Mouse (Mus musculus) intestine, embryonic 16.5 days (tissue): Measurements from ENCODE around the gene Emg1. TPM values are rescaled to one million over a fixed set of nuclear protein-coding genes. Genes with fewer than 3 reads are reported as not detected.
A peak's percentile ranks its signal among the peaks of the same experiment; 100 is the strongest.

ENCODE experiments used
- ATAC-seq: fragments of 200-750 bp; cut with Nextera tagmentation; 2 replicates; pipeline ENCODE4 v1.8.0; 2017; ENCODE audit warnings: moderate TSS enrichment, moderate library complexity
- H3K27ac ChIP-seq: fragments of 300-500 bp; sonication (generic); 2 replicates; pipeline ENCODE4 v1.5.1; 2014; ENCODE audit warnings: mild to moderate bottlenecking, low read length
- H3K27me3 ChIP-seq: fragments of 300-500 bp; sonication (generic); replicated peaks from 2 replicates; pipeline ENCODE4 v1.6.1; 2014; ENCODE audit warnings: low read length, control low read depth, mixed read lengths; ENCODE audit not compliant: control insufficient read depth, insufficient read depth
- H3K36me3 ChIP-seq: fragments of 300-500 bp; sonication (generic); 2 replicates; pipeline ENCODE4 v1.6.1; 2014; ENCODE audit warnings: low read length, control low read depth; ENCODE audit not compliant: control insufficient read depth, insufficient read depth
- H3K4me1 ChIP-seq: fragments of 300-500 bp; sonication (generic); 2 replicates; pipeline ENCODE4 v1.6.1; 2014; ENCODE audit warnings: low read length, control low read depth, mixed read lengths; ENCODE audit not compliant: control insufficient read depth, insufficient read depth
- H3K4me2 ChIP-seq: fragments of 300-500 bp; sonication (generic); 2 replicates; pipeline ENCODE4 v1.6.1; 2014; ENCODE audit warnings: low read depth, low read length, control low read depth
- H3K4me3 ChIP-seq: fragments of 300-500 bp; sonication (generic); 2 replicates; pipeline ENCODE4 v1.5.1; 2014; ENCODE audit warnings: mild to moderate bottlenecking, low read length
- H3K9ac ChIP-seq: fragments of 300-500 bp; sonication (generic); 2 replicates; pipeline ENCODE4 v1.6.1; 2014; ENCODE audit warnings: low read depth, low read length
- H3K9me3 ChIP-seq: fragments of 300-500 bp; sonication (generic); 2 replicates; pipeline ENCODE4 v1.6.1; 2016; ENCODE audit warnings: low read length, control low read depth; ENCODE audit not compliant: control insufficient read depth
- WGBS: fragments of 180-500 bp; shearing (Covaris S2); extraction: QIAGEN DNeasy Blood & Tissue Kit; methylation state at CpG from one replicate; pipeline ENCODE4 v1.1.7; 2014; 5-methylcytosine and 5-hydroxymethylcytosine counted together
- polyA plus RNA-seq: library from polyadenylated mRNA; unstranded; fragments of >200 nt; fragmentation: Nextera tagmentation; extraction: Ambion mirVana; gene quantifications from 2 replicates; pipeline ENCODE4 v1.2.1, GENCODE M21; 2015

The Emg1 gene
- polyA plus RNA-seq, 1 experiment from 2014 or later = 222 TPM

GRCm38 (mm10) chr6:124731038-124731437, 19.1 kb upstream of the Emg1 start:
- Histone ChIP-seq H3K36me3 (no peaks in the 10 kb centered on the region), H3K4me1 (peaks cover 13% of the 10 kb centered on the region), H3K4me3 (no peak overlapping the region), H3K9ac (no peak overlapping the region), H3K9me3 (no peaks in the 10 kb centered on the region), H3K27me3 (no peaks in the 10 kb centered on the region), H3K4me2 (no peak overlapping the region), H3K27ac (no peak overlapping the region)
- WGBS = 88% methylated on average over 7 of the region's 7 CpGs
- no peak for ATAC-seq

- peaks cover 13% of the 10 kb centered on the region for H3K4me1 ChIP-seq
- H3K4me3 ChIP-seq = no peak overlapping the region
- ATAC-seq = no peak
- H3K27me3 ChIP-seq = no peaks in the 10 kb centered on the region
- H3K36me3 ChIP-seq = no peaks in the 10 kb centered on the region
- H3K9me3 ChIP-seq = no peaks in the 10 kb centered on the region
- H3K4me2 ChIP-seq = no peak overlapping the region
- 78% methylated on average over 8 of the region's 8 CpGs for WGBS
- H3K27ac ChIP-seq = no peak overlapping the region
- no peak overlapping the region for H3K9ac ChIP-seq
Observed at GRCm38 (mm10) chr6:124729850-124730705, 18.1 kb upstream of the Emg1 start.

GRCm38 (mm10) chr6:124728621-124729020, 16.6 kb upstream of the Emg1 start:
- Histone ChIP-seq H3K4me1 (peaks cover 13% of the 10 kb centered on the region), H3K27ac (no peak overlapping the region), H3K4me3 (no peak overlapping the region), H3K4me2 (no peak overlapping the region), H3K36me3 (no peaks in the 10 kb centered on the region), H3K9ac (no peak overlapping the region), H3K27me3 (no peaks in the 10 kb centered on the region), H3K9me3 (no peaks in the 10 kb centered on the region)
- 87% methylated on average over 10 of the region's 10 CpGs for WGBS
- ATAC-seq = no peak

- H3K4me1 ChIP-seq = peaks cover 10% of the 10 kb centered on the region; the same call in 1 of the 2 replicates
- no peaks in the 10 kb centered on the region for H3K36me3 ChIP-seq
- H3K27ac ChIP-seq = no peak overlapping the region
- no peak overlapping the region for H3K4me3 ChIP-seq
- H3K4me2 ChIP-seq = no peak overlapping the region
- WGBS = 90% methylated on average over 10 of the region's 10 CpGs
- no peaks in the 10 kb centered on the region for H3K27me3 ChIP-seq
- H3K9me3 ChIP-seq = no peaks in the 10 kb centered on the region
- no peak for ATAC-seq
- no peak overlapping the region for H3K9ac ChIP-seq
Observed at GRCm38 (mm10) chr6:124724472-124724871, 12.5 kb upstream of the Emg1 start.

- Histone ChIP-seq H3K27ac (no peak overlapping the region), H3K4me2 (no peak overlapping the region), H3K9ac (0 out of 2 replicates have a peak overlapping the region, but pooled peaks have one; percentile 23), H3K27me3 (no peaks in the 10 kb centered on the region), H3K9me3 (no peaks in the 10 kb centered on the region), H3K4me1 (peaks cover 10% of the 10 kb centered on the region; the same call in 1 of the 2 replicates), H3K36me3 (no peaks in the 10 kb centered on the region), H3K4me3 (no peak overlapping the region)
- ATAC-seq = no peak
- WGBS = 76% methylated on average over 8 of the region's 8 CpGs
Observed at GRCm38 (mm10) chr6:124723541-124723940, 11.6 kb upstream of the Emg1 start.

- Histone ChIP-seq H3K27ac (no peak overlapping the region), H3K9ac (no peak overlapping the region), H3K4me2 (no peak overlapping the region), H3K36me3 (no peaks in the 10 kb centered on the region), H3K27me3 (no peaks in the 10 kb centered on the region), H3K4me1 (peaks cover 6% of the 10 kb centered on the region; the same call in 1 of the 2 replicates), H3K4me3 (no peak overlapping the region), H3K9me3 (no peaks in the 10 kb centered on the region)
- 86% methylated on average over 6 of the region's 6 CpGs for WGBS
- no peak for ATAC-seq
Observed at GRCm38 (mm10) chr6:124722876-124723473, 11.0 kb upstream of the Emg1 start.

- H3K27ac ChIP-seq = peak overlapping the region; percentile 93
- peak overlapping the region; percentile 80 for H3K9ac ChIP-seq
- ATAC-seq = 0 out of 2 replicates have a peak, but pooled peaks have one; percentile 10
- peak overlapping the region; percentile 49 for H3K4me2 ChIP-seq
- 0 out of 2 replicates have a peak, but pooled peaks cover 3% of the 10 kb centered on the region for H3K4me1 ChIP-seq
- no peaks in the 10 kb centered on the region for H3K36me3 ChIP-seq
- H3K4me3 ChIP-seq = peak overlapping the region; percentile 59
- WGBS = 57% methylated on average over 11 of the region's 11 CpGs
- H3K27me3 ChIP-seq = no peaks in the 10 kb centered on the region
- no peaks in the 10 kb centered on the region for H3K9me3 ChIP-seq
Observed at GRCm38 (mm10) chr6:124720904-124721303, 8.9 kb upstream of the Emg1 start.

- Histone ChIP-seq H3K4me2 (peak overlapping the region; percentile 49), H3K4me1 (peaks cover 6% of the 10 kb centered on the region; the same call in 1 of the 2 replicates), H3K9me3 (no peaks in the 10 kb centered on the region), H3K36me3 (peaks cover 7% of the 10 kb centered on the region), H3K9ac (peak overlapping the region; percentile 80), H3K27me3 (no peaks in the 10 kb centered on the region), H3K4me3 (peak overlapping the region; percentile 59), H3K27ac (peak overlapping the region; percentile 93)
- 51% methylated on average over 7 of the region's 7 CpGs for WGBS
- peak; percentile 55 for ATAC-seq
Observed at GRCm38 (mm10) chr6:124719354-124719978, 7.5 kb upstream of the Emg1 start.

GRCm38 (mm10) chr6:124718703-124719102, 6.7 kb upstream of the Emg1 start:
- H3K9me3 ChIP-seq = no peaks in the 10 kb centered on the region

More at GRCm38 (mm10) chr6:124718703-124719102, 6.7 kb upstream of the Emg1 start:
- Histone ChIP-seq H3K9ac (peak overlapping the region; percentile 80), H3K4me3 (peak overlapping the region; percentile 59), H3K27ac (peak overlapping the region; percentile 93), H3K27me3 (no peaks in the 10 kb centered on the region), H3K36me3 (peaks cover 7% of the 10 kb centered on the region), H3K4me1 (peaks cover 10% of the 10 kb centered on the region), H3K4me2 (peak overlapping the region; percentile 49)
- WGBS = 43% methylated on average over 16 of the region's 16 CpGs
- peak; percentile 82 for ATAC-seq
